Mouse (Mus musculus): ENCODE results near the gene Gm9844. TPM values are rescaled to one million over a fixed set of nuclear protein-coding genes. Genes with fewer than 3 reads are reported as not detected.

The Gm9844 gene
- polyA plus RNA-seq, 1 experiment from 2014 or later = 12.4 TPM

- no peaks in the 10 kb centered on the region for H3K36me3 ChIP-seq (ENCODE audit: control insufficient read depth, insufficient read depth, low read length)
- no peak for ATAC-seq (replicated peaks; ENCODE audit: insufficient number of reproducible peaks, low FRiP score, low TSS enrichment)
- H3K9ac ChIP-seq (ENCODE audit: low read depth, low read length) = 0 out of 2 replicates have a peak overlapping the region, but pooled peaks have one; percentile 47
- H3K4me1 ChIP-seq (ENCODE audit: control insufficient read depth, insufficient read depth, low read length) = no peaks in the 10 kb centered on the region
- no peak overlapping the region for H3K4me2 ChIP-seq
- H3K27ac ChIP-seq (ENCODE audit: low read depth, low read length) = peak overlapping the region; percentile 68
- WGBS (ENCODE audit: insufficient replicate concordance) = 27% methylated on average over 7 of the region's 7 CpGs
- H3K4me3 ChIP-seq (ENCODE audit: low read depth, low read length) = no peak overlapping the region
- H3K9me3 ChIP-seq (replicated peaks; ENCODE audit: control insufficient read depth, low read length) = no peaks in the 10 kb centered on the region
- H3K27me3 ChIP-seq (ENCODE audit: control insufficient read depth, insufficient read depth, low read length) = no peaks in the 10 kb centered on the region
Measured at GRCm38 (mm10) chr7:24853695-24854094, 8.3 kb upstream of the Gm9844 start.

GRCm38 (mm10) chr7:24856460-24857120 is 5.4 kb upstream of the Gm9844 start:
- Histone ChIP-seq H3K4me1 (ENCODE audit: control insufficient read depth, insufficient read depth, low read length) (no peaks in the 10 kb centered on the region), H3K36me3 (ENCODE audit: control insufficient read depth, insufficient read depth, low read length) (no peaks in the 10 kb centered on the region), H3K4me2 (no peak overlapping the region), H3K27me3 (ENCODE audit: control insufficient read depth, insufficient read depth, low read length) (no peaks in the 10 kb centered on the region), H3K4me3 (ENCODE audit: low read depth, low read length) (no peak overlapping the region), H3K9ac (ENCODE audit: low read depth, low read length) (no peak overlapping the region), H3K9me3 (replicated peaks; ENCODE audit: control insufficient read depth, low read length) (no peaks in the 10 kb centered on the region), H3K27ac (ENCODE audit: low read depth, low read length) (no peak overlapping the region)
- ATAC-seq (replicated peaks; ENCODE audit: insufficient number of reproducible peaks, low FRiP score, low TSS enrichment) = no peak
- 43% methylated on average over 6 of the region's 6 CpGs for WGBS (ENCODE audit: insufficient replicate concordance)

- Histone ChIP-seq H3K9ac (ENCODE audit: low read depth, low read length) (no peak overlapping the region), H3K9me3 (replicated peaks; ENCODE audit: control insufficient read depth, low read length) (no peaks in the 10 kb centered on the region), H3K27me3 (ENCODE audit: control insufficient read depth, insufficient read depth, low read length) (no peaks in the 10 kb centered on the region), H3K4me2 (no peak overlapping the region), H3K27ac (ENCODE audit: low read depth, low read length) (peak overlapping the region; percentile 46; the same call in 1 of the 2 replicates), H3K36me3 (ENCODE audit: control insufficient read depth, insufficient read depth, low read length) (no peaks in the 10 kb centered on the region), H3K4me1 (ENCODE audit: control insufficient read depth, insufficient read depth, low read length) (no peaks in the 10 kb centered on the region), H3K4me3 (ENCODE audit: low read depth, low read length) (no peak overlapping the region)
- WGBS (ENCODE audit: insufficient replicate concordance) = 67% methylated on average over 5 of the region's 5 CpGs
- ATAC-seq (replicated peaks; ENCODE audit: insufficient number of reproducible peaks, low FRiP score, low TSS enrichment) = peak; percentile 87
Measured at GRCm38 (mm10) chr7:24859234-24859633, 2.8 kb upstream of the Gm9844 start.

GRCm38 (mm10) chr7:24862853-24863252 is 840 bp downstream of the Gm9844 start:
- no peak for ATAC-seq (replicated peaks; ENCODE audit: insufficient number of reproducible peaks, low FRiP score, low TSS enrichment)
- WGBS (ENCODE audit: insufficient replicate concordance) = 82% methylated on average over 4 of the region's 4 CpGs
- no peaks in the 10 kb centered on the region for H3K36me3 ChIP-seq (ENCODE audit: control insufficient read depth, insufficient read depth, low read length)
- H3K9me3 ChIP-seq (replicated peaks; ENCODE audit: control insufficient read depth, low read length) = no peaks in the 10 kb centered on the region
- H3K27me3 ChIP-seq (ENCODE audit: control insufficient read depth, insufficient read depth, low read length) = no peaks in the 10 kb centered on the region
- H3K4me1 ChIP-seq (ENCODE audit: control insufficient read depth, insufficient read depth, low read length) = no peaks in the 10 kb centered on the region
- no peak overlapping the region for H3K4me2 ChIP-seq
- H3K4me3 ChIP-seq (ENCODE audit: low read depth, low read length) = no peak overlapping the region
- H3K27ac ChIP-seq (ENCODE audit: low read depth, low read length) = no peak overlapping the region
- H3K9ac ChIP-seq (ENCODE audit: low read depth, low read length) = no peak overlapping the region

- Histone ChIP-seq H3K27me3 (ENCODE audit: control insufficient read depth, insufficient read depth, low read length) (peaks cover 7% of the 10 kb centered on the region), H3K27ac (ENCODE audit: low read depth, low read length) (no peak overlapping the region), H3K36me3 (ENCODE audit: control insufficient read depth, insufficient read depth, low read length) (no peaks in the 10 kb centered on the region), H3K9ac (ENCODE audit: low read depth, low read length) (no peak overlapping the region), H3K4me1 (ENCODE audit: control insufficient read depth, insufficient read depth, low read length) (no peaks in the 10 kb centered on the region), H3K4me3 (ENCODE audit: low read depth, low read length) (no peak overlapping the region), H3K9me3 (replicated peaks; ENCODE audit: control insufficient read depth, low read length) (no peaks in the 10 kb centered on the region), H3K4me2 (no peak overlapping the region)
- ATAC-seq (replicated peaks; ENCODE audit: insufficient number of reproducible peaks, low FRiP score, low TSS enrichment) = no peak
- WGBS (ENCODE audit: insufficient replicate concordance) = 40% methylated on average over 6 of the region's 6 CpGs
Measured at GRCm38 (mm10) chr7:24864156-24864555, 2.1 kb downstream of the Gm9844 start.

- Histone ChIP-seq H3K9me3 (replicated peaks; ENCODE audit: control insufficient read depth, low read length) (no peaks in the 10 kb centered on the region), H3K4me1 (ENCODE audit: control insufficient read depth, insufficient read depth, low read length) (no peaks in the 10 kb centered on the region), H3K4me3 (ENCODE audit: low read depth, low read length) (no peak overlapping the region), H3K27ac (ENCODE audit: low read depth, low read length) (no peak overlapping the region), H3K27me3 (ENCODE audit: control insufficient read depth, insufficient read depth, low read length) (peaks cover 27% of the 10 kb centered on the region), H3K9ac (ENCODE audit: low read depth, low read length) (no peak overlapping the region), H3K36me3 (ENCODE audit: control insufficient read depth, insufficient read depth, low read length) (no peaks in the 10 kb centered on the region), H3K4me2 (no peak overlapping the region)
- ATAC-seq (replicated peaks; ENCODE audit: insufficient number of reproducible peaks, low FRiP score, low TSS enrichment) = no peak
- 63% methylated on average over 17 of the region's 17 CpGs for WGBS (ENCODE audit: insufficient replicate concordance)
Measured at GRCm38 (mm10) chr7:24869080-24869479, 7.1 kb downstream of the Gm9844 start.

GRCm38 (mm10) chr7:24869532-24870165 is 7.6 kb downstream of the Gm9844 start, which contains the start of the genes Lypd4 and Dmrtc2:
Gene Lypd4, minus strand, starts transcription at chr7:24869941.
Gene Dmrtc2, plus strand, starts transcription at chr7:24870057.
- ATAC-seq (replicated peaks; ENCODE audit: insufficient number of reproducible peaks, low FRiP score, low TSS enrichment) = no peak
- Histone ChIP-seq H3K27me3 (ENCODE audit: control insufficient read depth, insufficient read depth, low read length) (peaks cover 28% of the 10 kb centered on the region), H3K9me3 (replicated peaks; ENCODE audit: control insufficient read depth, low read length) (no peaks in the 10 kb centered on the region), H3K4me2 (no peak within 1 kb of the TSS), H3K27ac (ENCODE audit: low read depth, low read length) (no peak within 1 kb of the TSS), H3K4me1 (ENCODE audit: control insufficient read depth, insufficient read depth, low read length) (no peaks in the 10 kb centered on the region), H3K9ac (ENCODE audit: low read depth, low read length) (no peak within 1 kb of the TSS), H3K36me3 (ENCODE audit: control insufficient read depth, insufficient read depth, low read length) (no peaks in the 10 kb centered on the region), H3K4me3 (ENCODE audit: low read depth, low read length) (no peak within 1 kb of the TSS)
- WGBS (ENCODE audit: insufficient replicate concordance) = 44% methylated on average over 41 of the region's 41 CpGs

- no peak overlapping the region for H3K9ac ChIP-seq (ENCODE audit: low read depth, low read length)
- 70% methylated on average over 3 of the region's 3 CpGs for WGBS (ENCODE audit: insufficient replicate concordance)
- no peak for ATAC-seq (replicated peaks; ENCODE audit: insufficient number of reproducible peaks, low FRiP score, low TSS enrichment)
Measured at GRCm38 (mm10) chr7:24877588-24877987, 15.6 kb downstream of the Gm9844 start.

More at GRCm38 (mm10) chr7:24877588-24877987, 15.6 kb downstream of the Gm9844 start:
- no peak overlapping the region for H3K4me2 ChIP-seq
- H3K27me3 ChIP-seq (ENCODE audit: control insufficient read depth, insufficient read depth, low read length) = peaks cover 9% of the 10 kb centered on the region; the same call in 1 of the 2 replicates
- H3K36me3 ChIP-seq (ENCODE audit: control insufficient read depth, insufficient read depth, low read length) = no peaks in the 10 kb centered on the region
- H3K27ac ChIP-seq (ENCODE audit: low read depth, low read length) = no peak overlapping the region
- no peak overlapping the region for H3K4me3 ChIP-seq (ENCODE audit: low read depth, low read length)
- no peaks in the 10 kb centered on the region for H3K4me1 ChIP-seq (ENCODE audit: control insufficient read depth, insufficient read depth, low read length)
- no peaks in the 10 kb centered on the region for H3K9me3 ChIP-seq (replicated peaks; ENCODE audit: control insufficient read depth, low read length)
